Mouse (Mus musculus): ENCODE measurements around the gene Anks1.

Anks1 gene

DNA sequence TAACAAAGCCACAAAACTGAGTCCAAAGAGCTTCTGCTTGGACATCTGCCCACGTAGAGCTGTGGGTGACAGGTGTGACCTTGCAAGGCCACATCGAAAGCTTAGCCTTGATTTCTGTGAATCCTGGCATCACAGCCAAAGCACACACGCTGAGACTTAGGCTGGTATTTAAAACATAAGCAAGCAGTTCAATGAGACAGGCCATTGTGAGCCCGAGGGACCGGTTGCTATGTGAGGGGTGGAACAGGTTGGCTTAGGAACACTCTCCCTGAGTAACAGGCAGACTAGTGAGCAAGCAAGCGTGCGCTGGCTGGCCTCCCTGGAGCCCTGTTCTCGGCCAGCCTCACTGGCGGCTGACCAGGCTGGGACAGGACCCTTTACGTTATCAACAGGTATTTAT lies 112.8 kb downstream of the Anks1 start:
- no peak for DNase-seq (ENCODE audit: low read depth, low spot score)

- DNase-seq (ENCODE audit: low read depth, low spot score), result no peak
Measured at GRCm38 (mm10) chr17:28022854-28023655, 113.9 kb downstream of the Anks1 start.

GRCm38 (mm10) chr17:28025541-28025961 lies 116.4 kb downstream of the Anks1 start:
- no peak for DNase-seq (ENCODE audit: low read depth, low spot score)

DNA sequence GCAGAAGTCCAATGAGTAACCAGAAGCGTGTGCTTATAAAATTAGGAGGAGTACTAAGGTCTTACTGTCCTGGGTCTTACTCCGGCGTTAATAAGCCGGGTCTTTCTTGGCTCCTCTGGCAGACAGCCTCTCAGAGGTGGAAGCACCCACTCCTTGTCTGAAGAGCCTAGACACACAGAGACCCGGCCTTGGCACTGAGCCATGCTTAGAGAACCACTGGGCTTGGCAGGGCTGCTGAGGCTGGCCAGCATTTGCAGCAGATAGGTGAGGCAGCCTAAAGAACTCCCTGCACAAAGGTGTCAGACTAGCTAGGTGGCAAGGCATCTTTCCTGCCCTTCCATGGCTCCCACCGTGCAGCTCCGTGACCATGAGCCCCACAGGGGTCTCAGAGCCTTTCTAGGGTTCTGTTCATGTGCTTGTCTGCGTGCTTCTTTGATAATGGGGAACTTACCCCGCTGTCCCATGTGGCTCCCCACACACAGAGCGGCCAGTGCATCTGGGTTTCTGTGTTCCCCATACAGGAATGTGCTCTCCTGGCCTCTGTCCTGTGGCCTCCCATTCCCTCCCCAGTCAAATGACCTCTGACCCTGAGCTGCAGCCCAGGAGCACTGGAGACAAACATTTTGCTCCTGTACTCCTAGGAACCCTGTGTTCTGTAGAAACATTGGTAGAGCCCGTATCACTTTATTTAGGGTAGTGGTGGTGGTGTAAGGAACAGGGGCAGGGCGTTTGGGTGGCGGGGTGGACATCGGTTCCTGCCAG lies 117.2 kb downstream of the Anks1 start:
- DNase-seq (ENCODE audit: low read depth, low spot score), result no peak

GRCm38 (mm10) chr17:28027197-28027596 lies 118.1 kb downstream of the Anks1 start:
- no peak for DNase-seq (ENCODE audit: low read depth, low spot score)

- no peak for DNase-seq (ENCODE audit: low read depth, low spot score)
Measured at GRCm38 (mm10) chr17:28028236-28028635, 119.1 kb downstream of the Anks1 start.

DNA sequence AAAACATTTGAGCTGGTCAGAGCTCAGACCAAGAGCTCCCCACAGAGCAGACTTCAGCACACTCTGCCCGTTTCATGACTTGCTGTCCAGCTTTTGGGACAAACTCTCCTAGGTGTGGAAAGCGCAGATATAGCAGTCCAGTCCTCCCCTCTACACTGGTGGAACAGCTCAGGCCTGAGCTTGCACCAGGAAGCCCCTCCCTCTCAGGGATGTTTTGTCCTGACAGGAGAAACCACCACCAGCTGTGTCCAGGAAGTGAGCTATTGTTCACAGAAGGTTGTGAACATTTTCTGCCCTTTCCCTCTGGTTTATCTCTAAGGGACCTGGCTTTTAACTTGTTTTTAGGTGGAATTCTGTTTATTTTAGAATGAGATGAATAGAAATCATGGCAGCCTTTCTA lies 120.2 kb downstream of the Anks1 start:
- no peak for DNase-seq (ENCODE audit: low read depth, low spot score)

GRCm38 (mm10) chr17:28030446-28030845 lies 121.3 kb downstream of the Anks1 start:
- no peak for DNase-seq (ENCODE audit: low read depth, low spot score)

DNA sequence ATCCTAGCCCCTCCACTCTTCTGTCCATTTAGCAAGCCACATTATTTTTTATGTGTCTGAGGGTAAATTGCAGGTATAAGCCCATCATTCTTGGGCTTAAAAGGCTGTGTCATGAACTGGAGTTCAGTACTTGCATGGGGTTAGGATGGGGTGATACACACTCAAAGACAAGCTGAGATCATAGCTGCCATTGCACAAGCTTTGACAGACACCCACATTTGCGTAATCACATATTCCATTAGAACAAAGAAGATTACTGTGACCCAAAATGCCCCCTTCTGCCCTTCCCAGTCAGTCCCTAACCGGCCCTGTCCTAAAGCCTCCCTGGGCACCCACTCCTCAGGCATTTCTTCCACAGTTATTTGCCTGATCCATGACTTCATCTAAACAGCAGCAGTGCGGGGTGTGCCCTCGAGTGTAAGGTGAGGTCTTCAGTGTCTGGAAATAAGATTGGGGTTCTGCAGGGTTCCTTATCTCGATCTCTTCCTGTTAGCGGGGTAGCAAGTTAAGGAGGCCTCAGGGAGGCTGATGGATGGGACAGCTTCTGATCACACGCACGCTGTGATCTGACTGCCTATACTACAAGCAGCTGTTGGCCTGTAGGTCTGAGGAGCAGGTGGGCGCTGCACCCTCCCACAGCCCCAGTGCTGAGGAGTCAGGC lies 122.3 kb downstream of the Anks1 start:
- no peak for DNase-seq (ENCODE audit: low read depth, low spot score)

GRCm38 (mm10) chr17:28032219-28032618 lies 123.1 kb downstream of the Anks1 start:
- no peak for DNase-seq (ENCODE audit: low read depth, low spot score)

DNA sequence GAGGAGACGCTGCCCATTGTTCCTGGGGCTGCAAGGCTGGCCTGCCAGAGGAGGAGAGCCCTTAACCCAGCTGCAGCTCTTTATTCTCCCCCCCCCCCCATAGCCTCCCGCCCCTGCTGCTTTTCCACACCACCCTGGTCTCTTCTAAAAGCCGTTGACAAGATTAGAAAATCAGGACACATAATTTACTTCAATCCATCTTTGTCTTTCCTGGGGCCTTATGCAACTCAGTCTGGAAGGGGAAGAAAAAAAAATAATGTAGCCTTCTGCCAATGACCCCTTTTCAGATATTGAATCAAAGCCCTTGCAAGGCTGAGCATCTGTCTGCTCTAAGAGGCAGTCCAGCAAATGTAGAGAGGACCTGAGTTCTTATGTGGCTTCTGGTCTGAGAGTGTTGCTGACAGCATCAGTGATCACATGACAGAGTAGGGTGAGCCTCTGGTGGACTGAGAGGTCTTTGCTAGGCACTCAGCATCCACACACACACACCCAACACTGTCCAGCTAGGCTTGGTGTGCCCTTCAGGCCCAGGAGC lies 124.0 kb downstream of the Anks1 start:
- no peak for DNase-seq (ENCODE audit: low read depth, low spot score)

- no peak for DNase-seq (ENCODE audit: low read depth, low spot score)
Measured at GRCm38 (mm10) chr17:28034986-28035385, 125.9 kb downstream of the Anks1 start.

GRCm38 (mm10) chr17:28036813-28037756 lies 128.0 kb downstream of the Anks1 start:
- DNase-seq (ENCODE audit: low read depth, low spot score), result no peak

- no peak for DNase-seq (ENCODE audit: low read depth, low spot score)
Measured at GRCm38 (mm10) chr17:28040620-28041019, 131.5 kb downstream of the Anks1 start.

DNA sequence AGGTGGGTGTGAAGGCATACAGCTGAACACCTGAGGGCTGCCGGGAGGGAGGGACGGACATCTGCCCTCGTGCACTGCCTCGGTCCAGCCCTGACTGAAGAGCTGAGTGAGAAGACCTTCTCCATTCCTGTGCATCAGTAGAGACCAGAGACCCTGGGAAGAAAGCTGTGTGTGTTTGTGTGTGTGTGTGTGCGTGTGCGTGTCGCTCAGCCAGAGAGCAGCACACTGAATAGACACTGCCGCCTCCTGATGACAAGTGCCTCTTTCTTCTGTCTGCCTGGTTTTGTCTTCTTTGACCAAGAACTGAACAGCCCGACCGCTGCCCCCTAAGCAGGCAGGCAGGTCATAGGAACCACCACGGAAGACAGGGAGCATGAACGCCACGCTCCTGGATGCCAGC lies 132.2 kb downstream of the Anks1 start:
- no peak for DNase-seq (ENCODE audit: low read depth, low spot score)

GRCm38 (mm10) chr17:28042299-28042771 lies 133.2 kb downstream of the Anks1 start:
- DNase-seq (ENCODE audit: low read depth, low spot score), result no peak

DNA sequence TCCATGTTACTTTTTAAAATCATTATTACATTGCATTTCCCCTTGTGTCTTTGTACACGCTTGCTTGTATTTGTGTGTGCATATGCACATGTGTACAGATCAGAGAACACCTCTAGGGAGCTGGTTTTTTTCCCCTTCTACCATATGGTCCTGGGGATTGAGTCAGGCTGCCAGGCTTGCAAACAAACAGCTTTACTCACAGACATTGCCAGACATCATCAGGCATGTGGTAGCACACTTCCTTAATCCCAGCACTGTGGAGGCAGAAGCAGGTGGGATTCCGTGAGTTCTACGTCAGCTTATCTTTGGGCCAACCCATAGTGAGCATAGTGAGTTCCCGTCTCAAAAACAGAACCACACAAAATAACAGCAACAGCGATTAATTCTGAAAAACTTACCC lies 137.9 kb downstream of the Anks1 start:
- DNase-seq (ENCODE audit: low read depth, low spot score), result no peak

GRCm38 (mm10) chr17:28047520-28047919 lies 138.4 kb downstream of the Anks1 start:
- DNase-seq (ENCODE audit: low read depth, low spot score), result no peak

GRCm38 (mm10) chr17:28048425-28048824 lies 139.3 kb downstream of the Anks1 start:
- peak; percentile 46 for DNase-seq (ENCODE audit: low read depth, low spot score)

- no peak for DNase-seq (ENCODE audit: low read depth, low spot score)
Measured at GRCm38 (mm10) chr17:28050210-28050609, 141.1 kb downstream of the Anks1 start.

Data from skeletal muscle tissue, adult 2 months (tissue).